Mouse (Mus musculus) Patski (cell line): ENCODE results near the gene Wrap53. TPM values are rescaled to one million over a fixed set of nuclear protein-coding genes. Genes with fewer than 3 reads are reported as not detected.
"Not testable (repeated sequence)": the region's sequence is repeated elsewhere in the genome, so short reads cannot be mapped to it uniquely, and the experiment has no call there.

Experiments used
- ATAC-seq: fragments of 100-300 bp; one replicate; pipeline ENCODE4 v1.8.0; 2021
- CTCF ChIA-PET: fragments of 350-600 bp; sonication (Branson Sonifier 250); formaldehyde crosslinking; loops from one replicate; lab custom pipeline; 2022; ENCODE audit warnings: inconsistent platforms; lab: Charles Lee
- POLR2A ChIA-PET: fragments of 350-600 bp; sonication (Branson Sonifier 250); formaldehyde crosslinking; loops from one replicate; lab custom pipeline; 2022; ENCODE audit warnings: antibody characterized with exemption, inconsistent platforms; lab: Charles Lee
- DNase-seq: peaks from one replicate; pipeline ENCODE4 v3.0.0-alpha.2; 2011; ENCODE audit warnings: low read depth, low spot score
- H3K27me3 ChIP-seq: fragments of 371-371 bp; one replicate; pipeline ENCODE4 v1.5.1; 2021
- CTCF ChIP-seq: fragments of 100-300 bp; IDR thresholded peaks from one replicate; pipeline ENCODE4 v1.5.1; 2021
- in situ Hi-C: fragments of 300-500 bp; cut with MboI; formaldehyde crosslinking; loops from 3 replicates; pipeline ENCODE4 v1.11.1; 2018; ENCODE audit warnings: low pct_unique_long_range_greater_than_20kb, mixed read lengths
- polyA plus RNA-seq: library from polyadenylated mRNA; unstranded; gene quantifications from one replicate; pipeline ENCODE4 v1.2.3, GENCODE M21; 2021

Wrap53 gene
- polyA plus RNA-seq, 1 experiment from 2014 or later = 11.4 TPM

DNA sequence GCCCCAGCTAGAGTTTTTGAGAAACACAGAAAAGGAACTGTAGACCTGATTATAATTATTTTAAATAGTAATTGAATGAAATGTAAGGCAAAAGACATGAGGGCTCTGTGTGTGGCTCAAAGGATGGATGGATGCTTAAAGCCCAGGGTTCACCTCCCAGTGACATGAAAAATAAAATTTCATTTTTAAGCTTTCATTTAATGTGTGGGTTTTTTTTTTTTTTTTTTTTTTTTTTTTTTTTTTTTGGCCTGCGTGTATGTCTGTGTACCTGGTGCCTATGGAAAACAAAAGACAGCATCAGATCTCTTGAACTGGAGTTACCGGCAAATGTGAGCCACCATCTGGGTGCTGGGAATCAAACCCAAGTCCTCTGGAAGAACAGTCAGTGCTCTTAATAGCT lies 39.4 kb downstream of the Wrap53 start:
- in situ Hi-C loops = no loop called here
- ATAC-seq = no peak
- no peak for DNase-seq
- no peak for TF ChIP-seq CTCF
- POLR2A ChIA-PET = interaction anchor here (0.7 to 1.7 kb wide), 2 partner anchors 9 to 187 kb away, joined by 3 read pairs; no protein-coding TSS in a partner anchor
- peaks cover 6% of the 10 kb centered on the region for H3K27me3 ChIP-seq
- CTCF ChIA-PET = no interaction called here

DNA sequence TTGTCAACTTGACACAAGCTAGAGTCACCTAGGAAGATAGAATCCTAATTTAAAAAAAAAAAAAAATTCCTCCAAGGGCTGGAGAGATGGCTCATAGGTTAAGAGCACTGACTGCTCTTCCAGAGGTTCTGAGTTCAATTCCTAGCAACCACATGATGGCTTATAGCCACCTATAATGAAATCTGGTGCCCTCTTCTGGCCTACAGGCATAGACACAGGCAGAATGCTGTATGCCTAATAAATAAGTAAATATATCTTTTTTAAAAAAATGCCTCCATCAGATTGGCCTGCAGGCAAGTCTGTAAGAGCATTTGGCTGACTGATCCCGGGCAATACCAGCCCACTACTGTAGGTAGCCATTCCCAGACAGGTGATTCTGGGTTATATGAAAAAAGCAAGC lies 45.1 kb downstream of the Wrap53 start:
- ChIA-PET CTCF (no interaction called here), POLR2A (interaction anchor here (1.0 kb wide), 1 partner anchor 23 kb away, joined by 5 read pairs; no protein-coding TSS in a partner anchor)
- H3K27me3 ChIP-seq = peaks cover 6% of the 10 kb centered on the region
- peak; percentile 56 for TF ChIP-seq CTCF
- DNase-seq = no peak
- in situ Hi-C loops = no loop called here
- no peak for ATAC-seq

DNA sequence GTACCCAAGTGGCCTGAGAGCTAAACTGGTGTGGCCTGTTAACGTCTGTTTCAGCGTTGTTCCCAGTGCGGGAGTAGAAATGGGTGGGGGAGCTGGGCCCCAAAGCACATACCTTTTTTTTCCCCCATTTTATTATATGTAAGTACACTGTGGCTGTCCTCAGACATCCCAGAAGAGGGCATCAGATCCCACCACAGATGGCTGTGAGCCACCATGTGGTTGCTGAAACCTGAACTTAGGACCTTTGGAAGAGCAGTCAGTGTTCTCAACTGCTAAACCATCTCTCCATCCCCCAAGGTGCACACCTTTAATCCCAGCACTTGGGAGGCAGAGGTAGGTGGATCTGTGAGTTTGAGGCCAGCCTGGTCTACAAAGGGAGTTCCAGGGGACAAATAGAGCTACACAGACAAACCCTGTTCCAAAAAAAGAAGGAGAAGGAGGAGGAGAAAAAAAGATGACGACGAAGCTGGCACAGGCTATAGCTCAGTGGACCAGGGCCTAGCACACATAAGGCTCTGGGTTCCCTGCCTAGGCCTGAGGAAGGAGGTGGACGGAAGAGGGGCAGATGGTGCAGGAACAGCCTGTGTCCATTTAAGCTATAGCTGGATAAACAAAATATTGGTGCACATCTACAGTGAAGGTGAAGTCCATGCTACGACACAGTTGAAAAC lies 47.4 kb downstream of the Wrap53 start:
- no peak for TF ChIP-seq CTCF
- H3K27me3 ChIP-seq = peaks cover 6% of the 10 kb centered on the region

DNA sequence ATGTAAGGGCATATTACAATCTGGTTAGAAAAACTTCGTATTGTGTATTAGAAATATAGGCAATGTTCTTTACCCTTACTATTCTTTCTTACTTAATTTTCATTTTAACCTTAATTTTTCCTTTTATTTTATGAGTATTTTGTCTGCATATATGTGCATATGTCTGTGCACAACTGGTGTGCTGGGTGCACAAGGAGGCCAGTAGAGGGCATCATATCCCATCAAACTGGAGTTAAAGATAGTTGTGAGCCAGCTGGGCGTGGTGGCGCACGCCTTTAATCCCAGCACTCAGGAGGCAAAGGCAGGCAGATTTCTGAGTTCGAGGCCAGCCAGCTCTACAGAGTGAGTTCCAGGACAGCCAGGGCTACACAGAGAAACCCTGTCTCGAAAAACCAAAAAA lies 49.3 kb downstream of the Wrap53 start:
- in situ Hi-C loops, ATAC-seq, DNase-seq, H3K27me3 ChIP-seq: not testable (repeated sequence)
- ChIA-PET CTCF (interaction anchor here (1.1 to 2.2 kb wide), 3 partner anchors 10 to 16 kb away, joined by 3 to 10 read pairs (median 3); no protein-coding TSS in a partner anchor), POLR2A (interaction anchor here (1.5 kb wide), 1 partner anchor 11 kb away, joined by 3 read pairs; no protein-coding TSS in a partner anchor)
- TF ChIP-seq CTCF = peak; percentile 24

More for the DNA sequence above, 47.4 kb downstream of the Wrap53 start:
- in situ Hi-C loops = no loop called here
- POLR2A ChIA-PET = interaction anchor here (1.5 kb wide), 1 partner anchor 9 kb away, joined by 3 read pairs; no protein-coding TSS in a partner anchor
- ATAC-seq = no peak
- CTCF ChIA-PET = interaction anchor here (0.7 to 2.2 kb wide), 4 partner anchors 14 to 96 kb away, joined by 3 to 10 read pairs (median 3); no protein-coding TSS in a partner anchor
- DNase-seq = no peak

DNA sequence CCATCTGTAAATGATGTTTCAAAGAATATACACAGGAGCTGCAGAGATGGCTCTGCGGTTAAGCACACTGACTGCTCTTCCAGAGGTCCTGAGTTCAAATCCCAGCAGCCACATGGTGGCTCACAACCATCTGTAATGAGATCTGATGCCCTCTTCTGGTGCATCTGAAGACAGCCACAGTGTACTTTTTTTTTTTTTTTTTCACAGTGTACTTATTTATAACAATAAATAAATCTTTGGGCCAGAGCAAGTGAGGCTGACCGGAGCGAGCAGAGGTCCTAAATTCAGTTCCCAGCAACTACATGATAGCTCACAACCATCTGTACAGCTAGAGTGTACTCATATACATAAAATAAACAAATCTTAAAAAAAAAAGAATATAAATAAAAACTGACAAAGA lies 49.8 kb downstream of the Wrap53 start:
- POLR2A ChIA-PET, in situ Hi-C loops: not testable (repeated sequence)

DNA sequence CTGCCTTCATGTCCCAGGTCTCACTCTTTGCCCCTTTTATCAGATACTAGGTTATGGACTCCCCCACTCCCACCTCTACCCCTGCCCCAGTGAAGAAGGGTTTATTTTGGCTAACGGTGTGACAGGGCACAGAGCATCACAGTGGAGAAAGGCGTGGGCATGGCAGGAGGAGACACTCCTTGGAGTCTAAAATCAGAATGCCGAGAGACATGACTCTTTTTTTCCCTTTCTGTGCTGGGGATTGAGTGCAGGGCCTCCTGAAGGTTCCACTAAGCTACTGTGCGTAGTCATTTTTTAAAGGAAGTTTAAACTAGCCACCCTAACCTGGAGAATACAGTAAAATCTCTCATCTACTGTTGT lies 52.0 kb downstream of the Wrap53 start:
- ATAC-seq (no peak), DNase-seq (no peak)
- peaks cover 6% of the 10 kb centered on the region for H3K27me3 ChIP-seq
- POLR2A ChIA-PET = no interaction called here
- CTCF ChIA-PET = interaction anchor here (0.9 kb wide), 1 partner anchor 19 kb away, joined by 3 read pairs; no protein-coding TSS in a partner anchor
- TF ChIP-seq CTCF = no peak
- in situ Hi-C loops = no loop called here

More for the DNA sequence above, 49.8 kb downstream of the Wrap53 start:
- H3K27me3 ChIP-seq, ATAC-seq, DNase-seq: not testable (repeated sequence)
- CTCF ChIA-PET = interaction anchor here (1.1 to 2.2 kb wide), 4 partner anchors 10 to 261 kb away, joined by 3 to 10 read pairs (median 4); no protein-coding TSS in a partner anchor

DNA sequence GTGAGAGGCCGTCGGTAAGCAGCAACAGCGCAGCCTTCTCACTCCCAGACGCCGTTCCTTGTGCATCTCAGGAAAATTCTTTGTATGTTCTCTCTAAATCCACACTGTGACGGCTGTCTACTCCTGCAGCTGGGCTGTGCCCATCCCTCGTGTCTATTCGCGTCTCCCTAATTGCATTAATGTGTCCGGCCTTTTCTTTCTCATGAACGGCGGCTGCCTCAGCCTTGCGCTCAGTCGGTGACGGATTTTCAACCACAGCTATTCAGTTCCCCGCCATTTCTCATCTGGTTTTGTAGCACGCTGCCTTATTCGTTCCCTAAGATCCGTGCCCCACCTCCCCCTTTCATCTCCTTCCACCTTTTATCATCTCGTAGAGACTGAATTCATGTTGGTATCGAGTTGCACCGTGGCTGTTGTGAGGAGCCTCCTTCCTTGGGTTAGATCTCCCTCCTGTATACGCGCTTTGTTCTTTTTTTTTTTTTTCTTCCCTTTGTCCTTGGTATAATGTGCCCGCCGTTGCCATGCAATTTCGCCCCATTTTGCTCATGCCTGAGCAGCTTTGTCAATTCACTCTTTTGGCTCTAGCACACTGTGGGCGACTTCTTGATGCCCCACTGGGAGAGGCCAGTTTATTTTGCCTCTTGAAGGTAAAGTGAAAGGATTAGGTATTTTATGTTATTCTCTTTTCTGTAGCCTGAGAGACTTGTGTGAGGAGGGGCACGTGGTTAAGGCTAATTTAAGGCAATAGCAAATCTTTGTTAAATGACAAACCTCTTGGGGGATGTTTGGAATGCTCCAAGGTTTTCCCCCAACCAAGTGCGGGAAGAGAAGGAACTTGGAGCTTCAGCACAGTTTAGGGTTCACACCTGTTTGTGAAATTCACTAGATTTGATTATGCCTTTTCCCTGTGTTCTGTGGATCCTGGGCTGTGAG lies 52.7 kb downstream of the Wrap53 start:
- no peak for TF ChIP-seq CTCF
- no peak for DNase-seq
- H3K27me3 ChIP-seq = peaks cover 6% of the 10 kb centered on the region
- in situ Hi-C loops = no loop called here
- CTCF ChIA-PET = interaction anchor here (0.9 kb wide), 1 partner anchor 20 kb away, joined by 3 read pairs; no protein-coding TSS in a partner anchor
- POLR2A ChIA-PET = no interaction called here
- no peak for ATAC-seq

DNA sequence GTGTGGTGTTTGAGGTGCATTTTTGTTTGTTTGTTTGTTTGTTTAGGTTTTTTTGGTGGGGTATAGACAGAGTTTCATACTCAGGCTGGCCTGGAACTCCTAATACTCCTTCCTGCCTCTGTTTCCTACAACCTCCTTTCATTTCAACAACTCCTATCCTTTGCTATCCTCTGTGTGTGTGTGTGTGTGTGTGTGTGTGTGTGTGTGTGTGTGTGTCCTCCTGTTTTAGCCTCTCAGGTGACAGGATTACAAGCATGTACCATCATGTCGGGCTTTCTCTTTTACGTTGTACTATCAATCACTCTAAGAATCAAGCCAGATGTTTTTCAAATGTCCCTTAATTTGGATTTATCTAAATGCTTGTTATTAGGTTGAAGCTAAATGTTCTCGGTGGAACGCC lies 53.4 kb downstream of the Wrap53 start:
- peaks cover 11% of the 10 kb centered on the region for H3K27me3 ChIP-seq
- CTCF ChIA-PET = no interaction called here
- DNase-seq (no peak), ATAC-seq (no peak)
- in situ Hi-C loops = no loop called here
- POLR2A ChIA-PET = no interaction called here
- no peak for TF ChIP-seq CTCF

DNA sequence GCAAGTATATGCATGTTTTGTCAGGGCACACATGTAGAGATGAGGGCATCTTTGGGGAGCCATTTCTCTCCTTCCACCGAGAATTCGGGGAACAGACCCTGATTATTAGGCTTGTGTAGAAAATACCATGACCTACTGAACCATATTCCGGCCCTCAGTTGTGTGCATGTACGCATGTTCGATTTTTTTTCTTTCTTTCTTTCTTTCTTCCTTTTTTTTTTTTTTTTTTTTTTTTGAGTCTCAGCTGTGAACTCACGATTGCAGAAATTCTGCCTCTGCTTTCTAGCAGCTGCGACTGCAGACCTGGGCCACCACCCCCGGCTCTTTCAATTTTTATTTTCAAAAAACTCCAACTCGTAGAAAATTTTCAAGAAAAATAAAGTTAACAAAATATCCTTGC lies 54.4 kb downstream of the Wrap53 start:
- no peak for DNase-seq
- CTCF ChIA-PET = no interaction called here
- no peak for ATAC-seq
- no peak for TF ChIP-seq CTCF
- peaks cover 11% of the 10 kb centered on the region for H3K27me3 ChIP-seq
- POLR2A ChIA-PET = no interaction called here
- in situ Hi-C loops = no loop called here

DNA sequence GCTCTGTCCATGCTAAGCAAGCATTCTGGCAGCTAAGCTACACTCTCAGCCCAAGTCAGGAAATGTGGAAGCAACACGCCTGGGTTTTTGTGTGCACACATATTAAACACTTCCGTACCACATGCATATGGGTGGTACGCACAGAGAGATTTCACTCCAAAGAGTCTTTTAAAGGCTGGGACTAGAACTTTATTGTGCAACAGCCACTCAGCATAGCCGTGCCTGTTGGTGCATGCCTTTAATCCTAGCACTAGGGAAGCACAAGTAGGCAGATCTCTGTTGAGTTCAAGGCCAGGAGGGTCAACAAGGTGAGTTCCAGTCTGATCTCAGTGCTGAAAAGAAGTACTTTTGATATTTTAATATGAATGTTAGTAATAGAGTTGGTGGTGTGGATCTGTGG lies 56.4 kb downstream of the Wrap53 start:
- peaks cover 6% of the 10 kb centered on the region for H3K27me3 ChIP-seq
- in situ Hi-C loops = no loop called here
- ChIA-PET POLR2A (no interaction called here), CTCF (interaction anchor here (0.6 kb wide), 1 partner anchor 142 kb away, joined by 3 read pairs; no protein-coding TSS in a partner anchor)
- no peak for TF ChIP-seq CTCF
- no peak for DNase-seq
- ATAC-seq = no peak
